Comparison of ENCODE assay signal across 8 mouse cellular contexts in genomic region chr1:172312768-172313561, GRCm38 (mm10). TPM values are rescaled to one million over a fixed set of nuclear protein-coding genes. Genes with fewer than 3 reads are reported as not detected.
DNase-seq lines count a peak whose midpoint lies in the region; ATAC-seq lines count a peak whose summit lies in the region.
"Had no signal": no experiment of that assay in that cellular context is flagged by ENCODE, and none has a peak within 500 bp of the region (broad histone marks: within the 10 kb centered on the region; RNA-seq: fewer than 3 reads in every experiment).

No protein-coding gene starts in this region.

- 20% methylated on average over 16 of the region's 16 CpGs for WGBS in limb, embryonic 11.5 days
- WGBS in neural tube, embryonic 13.5 days = 8% methylated on average over 16 of the region's 16 CpGs

- peak overlapping the region; percentile 99 for H3K4me3 ChIP-seq in megakaryocyte, embryonic 14.5 days (replicated peaks)
- peak overlapping the region; percentile 71 for H3K4me3 ChIP-seq in limb, embryonic 11.5 days (ENCODE audit: low read depth, low read length)
- H3K4me3 ChIP-seq in neural tube, embryonic 13.5 days = peak overlapping the region; percentile 70

- peaks cover 20% of the 10 kb centered on the region for H3K36me3 ChIP-seq in megakaryocyte, embryonic 14.5 days (replicated peaks; ENCODE audit: low read length)
- H3K36me3 ChIP-seq in limb, embryonic 11.5 days (ENCODE audit: control insufficient read depth, insufficient read depth, low read length) = no peaks in the 10 kb centered on the region
- H3K36me3 ChIP-seq in neural tube, embryonic 13.5 days = peaks cover 4% of the 10 kb centered on the region; the same call in 1 of the 2 replicates

- DNase-seq in cerebellum, adult 9-10 months = peak; percentile 80
- DNase-seq in frontal cortex, postnatal 25 days (ENCODE audit: low spot score in 2 of 2) = peak; percentile 50 to 57
- no peak for DNase-seq in limb, embryonic 11.5 days (ENCODE audit: low spot score)
- no peak for DNase-seq in adrenal gland, adult 8-10 months

- H3K9ac ChIP-seq in limb, embryonic 11.5 days (ENCODE audit: low read length) = peak overlapping the region; percentile 60
- peak overlapping the region; percentile 88 for H3K9ac ChIP-seq in neural tube, embryonic 13.5 days

- H3K4me2 ChIP-seq in limb, embryonic 11.5 days (ENCODE audit: low read depth, severe bottlenecking) = peak overlapping the region; percentile 91
- H3K4me2 ChIP-seq in neural tube, embryonic 13.5 days = peak overlapping the region; percentile 71

- H3K4me1 ChIP-seq in megakaryocyte, embryonic 14.5 days = peaks cover 56% of the 10 kb centered on the region
- H3K4me1 ChIP-seq in limb, embryonic 11.5 days (ENCODE audit: control insufficient read depth, insufficient read depth, low read length) = peaks cover 14% of the 10 kb centered on the region; the same call in 1 of the 2 replicates
- H3K4me1 ChIP-seq in neural tube, embryonic 13.5 days (replicated peaks) = peaks cover 87% of the 10 kb centered on the region

- H3K9me3 ChIP-seq in megakaryocyte, embryonic 14.5 days = no peaks in the 10 kb centered on the region
- H3K9me3 ChIP-seq in limb, embryonic 11.5 days (ENCODE audit: control insufficient read depth, low read length) = no peaks in the 10 kb centered on the region
- no peaks in the 10 kb centered on the region for H3K9me3 ChIP-seq in neural tube, embryonic 13.5 days

- ATAC-seq in megakaryocyte, adult 5-6 weeks (ENCODE audit: poor library complexity, severe bottlenecking) = no peak
- ATAC-seq in limb, embryonic 11.5 days (ENCODE audit: insufficient number of reproducible peaks, low FRiP score, low TSS enrichment, low read depth) = no peak
- no peak for ATAC-seq in neural tube, embryonic 13.5 days (ENCODE audit: low read depth)

- no peak overlapping the region for H3K27ac ChIP-seq in limb, embryonic 11.5 days (replicated peaks; ENCODE audit: low read depth, low read length)
- peak overlapping the region; percentile 91 for H3K27ac ChIP-seq in neural tube, embryonic 13.5 days (replicated peaks)

- H3K27me3 ChIP-seq in megakaryocyte, embryonic 14.5 days (replicated peaks) = peaks cover 13% of the 10 kb centered on the region
- H3K27me3 ChIP-seq in limb, embryonic 11.5 days (ENCODE audit: control insufficient read depth, insufficient read depth, low read length) = no peaks in the 10 kb centered on the region
- H3K27me3 ChIP-seq in neural tube, embryonic 13.5 days = no peaks in the 10 kb centered on the region

RNA-seq across cellular contexts. Expression of gene Atp1a2, which starts 15.1 kb away (rescaled TPM):
- polyA plus RNA-seq in megakaryocyte, embryonic 14.5 days (2012; ENCODE audit: insufficient read depth, low replicate concordance) = 0.03 TPM in 1 of 2 replicates, not detected in the other
- total RNA-seq in megakaryocyte, adult 5-6 weeks (2015) = 0.02 TPM in 1 of 2 replicates, not detected in the other
- total RNA-seq in megakaryocyte, adult 5-6 weeks (2017) = not detected in 2 replicates
- 1.4 and 1.5 TPM in 2 replicates for polyA plus RNA-seq in limb, embryonic 11.5 days (2014; fragmentation: Nextera tagmentation; extraction: Ambion mirVana)
- 38.6 and 40.0 TPM in 2 replicates for polyA plus RNA-seq in neural tube, embryonic 13.5 days (2015; fragmentation: Nextera tagmentation; extraction: Ambion mirVana)
- total RNA-seq in adrenal gland, adult 8-10 months (2022) = 100 to 1,000 TPM in 1 of 4 experiments, 10 to 100 TPM in 3; 34.9 to 107 (median 92.5) TPM
- total RNA-seq: common myeloid progenitor, adult 5-6 weeks had no signal

RNA-seq across cellular contexts. Expression of gene Kcnj9, which starts 16.2 kb away (rescaled TPM):
- polyA plus RNA-seq in megakaryocyte, embryonic 14.5 days (2012; ENCODE audit: insufficient read depth, low replicate concordance) = 0.13 TPM in 1 of 2 replicates, not detected in the other
- total RNA-seq in megakaryocyte, adult 5-6 weeks (2015) = not detected in 2 replicates
- total RNA-seq in megakaryocyte, adult 5-6 weeks (2017) = not detected in 2 replicates
- polyA plus RNA-seq in limb, embryonic 11.5 days (2014; fragmentation: Nextera tagmentation; extraction: Ambion mirVana) = not detected in 2 replicates
- polyA plus RNA-seq in neural tube, embryonic 13.5 days (2015; fragmentation: Nextera tagmentation; extraction: Ambion mirVana) = 1.5 and 2.1 TPM in 2 replicates
- under 1 TPM; 0.10 to 0.95 (median 0.48) TPM for total RNA-seq in adrenal gland, adult 8-10 months (2022)
- total RNA-seq: common myeloid progenitor, adult 5-6 weeks had no signal

RNA-seq across cellular contexts. Expression of gene Kcnj10, which starts 28.0 kb away (rescaled TPM):
- 0.12 TPM in 1 of 2 replicates, not detected in the other for polyA plus RNA-seq in megakaryocyte, embryonic 14.5 days (2012; ENCODE audit: insufficient read depth, low replicate concordance)
- total RNA-seq in megakaryocyte, adult 5-6 weeks (2015) = 0.23 and 0.42 TPM in 2 replicates
- 0.26 and 0.28 TPM in 2 replicates for total RNA-seq in megakaryocyte, adult 5-6 weeks (2017)
- 0.07 and 0.11 TPM in 2 replicates for polyA plus RNA-seq in limb, embryonic 11.5 days (2014; fragmentation: Nextera tagmentation; extraction: Ambion mirVana)
- polyA plus RNA-seq in neural tube, embryonic 13.5 days (2015; fragmentation: Nextera tagmentation; extraction: Ambion mirVana) = 1.9 and 2.0 TPM in 2 replicates
- 1 to 10 TPM; 1.0 to 2.6 (median 1.7) TPM for total RNA-seq in adrenal gland, adult 8-10 months (2022)

RNA-seq across cellular contexts. Expression of gene Igsf8, which starts 51.5 kb away (rescaled TPM):
- 18.9 and 46.3 TPM in 2 replicates for polyA plus RNA-seq in megakaryocyte, embryonic 14.5 days (2012; ENCODE audit: insufficient read depth, low replicate concordance)
- 29.6 and 40.0 TPM in 2 replicates for total RNA-seq in megakaryocyte, adult 5-6 weeks (2015)
- 26.1 and 34.4 TPM in 2 replicates for total RNA-seq in megakaryocyte, adult 5-6 weeks (2017)
- 31.9 and 35.4 TPM in 2 replicates for polyA plus RNA-seq in limb, embryonic 11.5 days (2014; fragmentation: Nextera tagmentation; extraction: Ambion mirVana)
- polyA plus RNA-seq in neural tube, embryonic 13.5 days (2015; fragmentation: Nextera tagmentation; extraction: Ambion mirVana) = 116 and 126 TPM in 2 replicates
- 10 to 100 TPM; 32.7 to 37.0 (median 35.8) TPM for total RNA-seq in adrenal gland, adult 8-10 months (2022)

RNA-seq across cellular contexts. Expression of gene Atp1a4, which starts 54.8 kb away (rescaled TPM):
- not detected in 2 replicates for polyA plus RNA-seq in megakaryocyte, embryonic 14.5 days (2012; ENCODE audit: insufficient read depth, low replicate concordance)
- total RNA-seq in megakaryocyte, adult 5-6 weeks (2015) = not detected in 2 replicates
- total RNA-seq in megakaryocyte, adult 5-6 weeks (2017) = not detected in 2 replicates
- not detected in 2 replicates for polyA plus RNA-seq in limb, embryonic 11.5 days (2014; fragmentation: Nextera tagmentation; extraction: Ambion mirVana)
- polyA plus RNA-seq in neural tube, embryonic 13.5 days (2015; fragmentation: Nextera tagmentation; extraction: Ambion mirVana) = not detected in 2 replicates
- total RNA-seq in adrenal gland, adult 8-10 months (2022) = 1 to 10 TPM in 2 of 4 experiments, under 1 TPM in 2; 0.12 to 1.1 (median 0.76) TPM
- total RNA-seq: common myeloid progenitor, adult 5-6 weeks had no signal

Comparison
In these comparisons a context has a peak if more than half of its experiments do, and no peak if none do; other contexts are left out.
1. DNase-seq: peak in cerebellum, adult 9-10 months (single experiment) and frontal cortex, postnatal 25 days (2 of 2); none in limb, embryonic 11.5 days (single experiment) and adrenal gland, adult 8-10 months (single experiment).
2. RNA of gene Atp1a2, which starts 15.1 kb away (polyA plus RNA-seq): 38.6 to 40.0 TPM in neural tube, embryonic 13.5 days; 1.4 to 1.5 TPM in limb, embryonic 11.5 days and 0.03 TPM in megakaryocyte, embryonic 14.5 days; every median in the first group is over 10 times any median in the second.
3. Peak in every context shown above with its lines, with median percentiles within 50 percentile points of each other: H3K4me3 ChIP-seq.